Mouse (Mus musculus) heart, embryonic 14.5 days (tissue): Measurements from ENCODE around the gene Creb5. TPM values are rescaled to one million over a fixed set of nuclear protein-coding genes. Genes with fewer than 3 reads are reported as not detected.

Source experiments
- ATAC-seq: fragments of 200-750 bp; cut with Nextera tagmentation; 2 replicates; pipeline ENCODE4 v1.8.0; 2017; ENCODE audit warnings: low read depth, moderate TSS enrichment; ENCODE audit not compliant: insufficient number of reproducible peaks, insufficient read depth, low FRiP score
- H3K27ac ChIP-seq, 2 experiments: fragments of 200-500 bp in 1 of 2; fragments of 300-500 bp in 1 of 2; sonication (generic) in 1 of 2; replicated peaks in 1 of 2; 2 replicates each; pipeline ENCODE4 v1.5.1; 2012 to 2014; ENCODE audit warnings: low read depth in 2 of 2, low read length in 2 of 2, control low read depth in 1 of 2, mild to moderate bottlenecking in 1 of 2, mixed read lengths in 1 of 2; ENCODE audit not compliant: control insufficient read depth in 1 of 2, insufficient read depth in 1 of 2
- H3K27me3 ChIP-seq: fragments of 300-500 bp; sonication (generic); 2 replicates; pipeline ENCODE4 v1.6.1; 2014; ENCODE audit warnings: mild to moderate bottlenecking, low read length, control low read depth; ENCODE audit not compliant: control insufficient read depth, insufficient read depth
- H3K36me3 ChIP-seq: fragments of 300-500 bp; sonication (generic); 2 replicates; pipeline ENCODE4 v1.6.1; 2014; ENCODE audit warnings: mild to moderate bottlenecking, control low read depth, low read length, mixed read lengths; ENCODE audit not compliant: control insufficient read depth, insufficient read depth
- H3K4me1 ChIP-seq, 2 experiments: fragments of 200-500 bp in 1 of 2; fragments of 300-500 bp in 1 of 2; sonication (generic) in 1 of 2; 2 replicates each; pipeline ENCODE4 v1.6.1; 2012 to 2014; ENCODE audit warnings: low read length in 2 of 2, control low read depth in 1 of 2, mixed read lengths in 1 of 2; ENCODE audit not compliant: control insufficient read depth in 2 of 2, insufficient read depth in 2 of 2
- H3K4me2 ChIP-seq: fragments of 300-500 bp; sonication (generic); 2 replicates; pipeline ENCODE4 v1.6.1; 2014; ENCODE audit warnings: mild to moderate bottlenecking, low read length
- H3K4me3 ChIP-seq, 2 experiments: fragments of 200-500 bp in 1 of 2; fragments of 300-500 bp in 1 of 2; sonication (generic) in 1 of 2; 2 replicates each; pipeline ENCODE4 v1.5.1; 2012 to 2014; ENCODE audit warnings: low read length in 2 of 2, mild to moderate bottlenecking in 2 of 2, control low read depth in 1 of 2, low read depth in 1 of 2, moderate library complexity in 1 of 2; ENCODE audit not compliant: control insufficient read depth in 1 of 2, insufficient read depth in 1 of 2
- H3K9ac ChIP-seq: fragments of 300-500 bp; sonication (generic); 2 replicates; pipeline ENCODE4 v1.6.1; 2014; ENCODE audit warnings: mild to moderate bottlenecking, low read length
- H3K9me3 ChIP-seq: fragments of 300-500 bp; sonication (generic); 2 replicates; pipeline ENCODE4 v1.6.1; 2016; ENCODE audit warnings: low read length, control low read depth; ENCODE audit not compliant: control insufficient read depth
- WGBS: fragments of 180-500 bp; shearing (Covaris S2); extraction: QIAGEN DNeasy Blood & Tissue Kit; methylation state at CpG from one replicate; pipeline ENCODE4 v1.1.7; 2014; 5-methylcytosine and 5-hydroxymethylcytosine counted together
- polyA plus RNA-seq: library from polyadenylated mRNA; unstranded; fragments of >200 nt; fragmentation: Nextera tagmentation; extraction: Ambion mirVana; gene quantifications from 2 replicates; pipeline ENCODE4 v1.2.1, GENCODE M21; 2014

Creb5 gene
- polyA plus RNA-seq, 1 experiment from 2014 or later = 38.3 TPM

DNA sequence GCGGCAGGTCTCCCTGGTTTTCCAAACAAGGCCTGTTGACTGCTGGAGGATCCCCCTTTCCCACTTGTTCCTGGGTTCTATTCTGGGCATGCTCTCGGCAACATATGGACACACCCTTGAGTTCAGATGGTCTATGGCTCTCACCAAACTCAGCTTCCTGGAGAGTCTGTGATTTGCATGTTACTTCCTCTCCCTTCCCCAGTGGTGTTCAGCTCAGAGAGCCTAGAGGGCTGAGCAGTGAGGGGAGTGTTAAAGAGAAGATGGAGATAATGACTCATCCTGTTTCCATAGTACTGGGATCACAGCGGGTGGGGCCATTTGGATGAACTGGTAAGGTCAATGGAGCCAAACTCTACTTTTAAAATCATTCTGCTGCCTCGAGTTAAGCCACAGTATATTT, 168.4 kb downstream of the Creb5 start:
- ATAC-seq = no peak
- WGBS = 60% methylated on average over 4 of the region's 4 CpGs
- Histone ChIP-seq H3K36me3 (peaks cover 7% of the 10 kb centered on the region; the same call in 1 of the 2 replicates), H3K4me1 (peaks cover 0 to 6% of the 10 kb centered on the region in 2 experiments; a peak in 3 of 4 replicates), H3K27me3 (no peaks in the 10 kb centered on the region), H3K4me3 (no peak overlapping the region), H3K9ac (no peak overlapping the region), H3K9me3 (no peaks in the 10 kb centered on the region), H3K27ac (no peak overlapping the region), H3K4me2 (no peak overlapping the region)

DNA sequence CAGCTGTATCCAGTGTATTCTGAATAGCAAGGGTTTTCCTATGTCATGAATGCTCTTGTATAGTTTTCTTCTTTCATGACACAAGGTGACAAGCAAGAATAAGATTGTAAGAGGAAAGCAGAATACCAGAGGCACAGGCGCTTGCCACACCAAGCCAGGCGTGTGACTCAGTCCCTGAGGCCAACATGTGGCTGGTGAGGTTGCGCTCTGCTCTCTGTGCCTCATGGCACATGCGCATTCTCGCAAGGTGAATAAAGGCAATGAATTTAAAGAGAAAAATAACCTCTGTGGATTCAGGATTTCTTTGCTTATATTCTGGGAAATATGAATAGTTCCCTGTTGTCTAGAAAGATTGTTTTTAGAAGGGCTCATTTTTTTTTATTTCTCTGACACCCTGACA, 169.0 kb downstream of the Creb5 start:
- no peak for ATAC-seq

DNA sequence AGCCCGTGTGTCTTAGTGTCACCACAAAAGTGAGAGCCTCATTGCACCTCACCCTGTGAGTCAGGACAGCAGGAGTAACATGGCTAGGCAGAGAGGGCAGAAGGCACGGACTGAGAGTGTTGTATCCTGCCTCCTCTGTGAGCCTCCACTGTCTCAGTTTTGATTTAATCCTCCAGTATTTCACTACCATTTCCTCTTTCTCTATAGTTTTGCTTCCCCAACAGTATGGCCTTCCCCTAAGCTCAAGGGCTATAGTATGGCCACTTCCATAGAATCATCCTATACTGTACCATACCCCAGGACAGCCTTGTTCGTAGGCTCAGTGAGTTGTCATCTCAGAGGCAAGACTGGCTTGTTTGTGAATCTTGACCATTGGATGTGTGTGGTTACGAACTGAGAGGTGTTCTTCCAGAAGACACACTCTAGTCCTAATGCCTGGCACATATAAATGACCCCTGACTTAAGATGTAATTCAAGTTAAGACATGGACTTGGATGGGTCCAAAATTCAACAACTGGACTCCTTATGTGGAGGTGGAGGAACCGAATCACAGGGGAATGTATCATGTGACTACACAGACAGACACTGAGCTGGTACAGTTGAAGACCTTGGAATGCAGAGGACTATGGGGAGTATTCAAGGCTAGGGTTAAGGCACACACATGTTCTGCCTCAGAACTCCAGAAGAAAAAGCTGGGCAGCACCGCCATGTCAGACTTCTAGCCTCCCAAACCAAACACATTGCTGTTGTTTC, 173.1 kb downstream of the Creb5 start:
- H3K9ac ChIP-seq = no peak overlapping the region
- H3K27me3 ChIP-seq = no peaks in the 10 kb centered on the region
- H3K27ac ChIP-seq = no peak overlapping the region
- no peak overlapping the region for H3K4me3 ChIP-seq
- H3K4me2 ChIP-seq = no peak overlapping the region
- no peak for ATAC-seq
- no peaks in the 10 kb centered on the region; a peak in 1 of 4 replicates for H3K4me1 ChIP-seq
- H3K36me3 ChIP-seq = no peaks in the 10 kb centered on the region
- H3K9me3 ChIP-seq = no peaks in the 10 kb centered on the region
- WGBS = 91% methylated on average over 6 of the region's 6 CpGs

More for the DNA sequence above, 169.0 kb downstream of the Creb5 start:
- no peaks in the 10 kb centered on the region for H3K9me3 ChIP-seq
- no peak overlapping the region for H3K4me2 ChIP-seq
- H3K27me3 ChIP-seq = no peaks in the 10 kb centered on the region
- H3K9ac ChIP-seq = no peak overlapping the region
- no peak overlapping the region for H3K4me3 ChIP-seq
- no peak overlapping the region for H3K27ac ChIP-seq
- peaks cover 0 to 3% of the 10 kb centered on the region in 2 experiments; a peak in 2 of 4 replicates for H3K4me1 ChIP-seq
- H3K36me3 ChIP-seq = peaks cover 7% of the 10 kb centered on the region; the same call in 1 of the 2 replicates
- 97% methylated on average over 5 of the region's 5 CpGs for WGBS

DNA sequence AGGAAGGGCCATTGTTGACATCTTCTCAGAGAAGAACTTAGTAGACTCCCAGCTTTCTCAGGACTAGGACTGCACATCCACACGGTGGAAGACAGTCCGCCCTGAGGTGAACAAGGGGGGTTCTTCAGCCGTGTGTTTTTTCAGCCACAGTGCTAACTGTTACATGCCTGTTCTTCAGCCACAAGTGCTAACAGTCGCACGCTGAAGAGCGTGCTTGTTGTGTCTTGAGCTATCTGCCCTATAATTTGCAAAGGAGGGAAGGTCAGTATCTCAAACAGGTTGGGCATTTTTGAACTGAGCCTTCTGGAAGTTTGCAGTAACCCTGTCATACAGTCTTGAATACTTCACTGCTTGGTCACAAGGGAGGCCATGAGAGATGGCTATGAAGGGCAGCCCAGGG, 174.0 kb downstream of the Creb5 start:
- no peak for ATAC-seq
- H3K36me3 ChIP-seq = no peaks in the 10 kb centered on the region
- H3K4me1 ChIP-seq = no peaks in the 10 kb centered on the region
- H3K9me3 ChIP-seq = no peaks in the 10 kb centered on the region
- no peaks in the 10 kb centered on the region for H3K27me3 ChIP-seq
- H3K27ac ChIP-seq = no peak overlapping the region
- H3K4me2 ChIP-seq = no peak overlapping the region
- H3K4me3 ChIP-seq = no peak overlapping the region
- 90% methylated on average over 6 of the region's 6 CpGs for WGBS
- no peak overlapping the region for H3K9ac ChIP-seq

DNA sequence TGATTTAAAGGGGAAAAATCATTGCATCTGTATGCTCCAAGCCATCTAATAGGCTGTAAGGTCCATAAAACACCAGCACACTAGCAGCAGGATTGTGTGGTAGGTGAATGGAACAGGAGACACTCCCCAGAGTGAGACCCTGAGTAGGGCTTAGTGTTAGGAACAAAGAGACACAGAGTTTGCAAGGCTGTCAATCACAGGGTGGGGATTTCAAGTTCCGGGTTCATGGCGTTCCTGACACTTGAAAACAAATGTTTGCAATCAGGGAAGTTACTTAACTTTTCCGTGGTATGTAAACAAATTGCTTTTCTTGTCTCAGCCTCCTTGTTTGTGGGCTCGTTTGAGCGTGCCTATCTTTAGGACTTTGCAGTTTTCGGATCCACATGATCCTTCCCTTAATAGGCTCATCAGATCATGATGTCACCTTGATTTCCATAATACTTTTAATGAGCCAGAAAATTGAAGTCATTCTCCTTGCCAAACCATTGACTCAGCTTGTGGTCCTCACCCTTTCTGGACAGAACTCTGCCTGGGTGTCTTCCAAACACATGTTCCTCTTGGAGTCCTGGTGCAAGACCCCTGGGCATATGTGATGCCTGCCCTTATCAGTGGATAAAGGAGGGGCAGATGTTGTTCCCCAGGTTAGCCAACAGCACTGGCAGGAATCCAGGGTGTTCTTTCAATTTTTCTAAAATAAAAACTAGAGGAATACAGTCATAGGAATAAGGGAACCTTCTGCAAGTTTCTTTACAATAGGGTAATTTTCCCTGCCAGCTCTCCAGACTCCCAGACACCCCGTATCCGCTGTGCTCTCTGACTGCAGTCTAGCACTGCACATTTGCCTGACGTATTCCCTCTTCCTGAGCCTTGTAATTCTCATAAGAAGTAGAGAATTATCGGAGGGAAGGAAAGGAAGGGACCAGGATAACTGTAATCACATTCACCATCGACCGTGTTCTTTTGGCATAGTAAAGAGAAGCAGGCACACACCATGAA, 175.0 kb downstream of the Creb5 start:
- WGBS = 64% methylated on average over 12 of the region's 12 CpGs
- ATAC-seq = no peak
- H3K4me1 ChIP-seq = no peaks in the 10 kb centered on the region

DNA sequence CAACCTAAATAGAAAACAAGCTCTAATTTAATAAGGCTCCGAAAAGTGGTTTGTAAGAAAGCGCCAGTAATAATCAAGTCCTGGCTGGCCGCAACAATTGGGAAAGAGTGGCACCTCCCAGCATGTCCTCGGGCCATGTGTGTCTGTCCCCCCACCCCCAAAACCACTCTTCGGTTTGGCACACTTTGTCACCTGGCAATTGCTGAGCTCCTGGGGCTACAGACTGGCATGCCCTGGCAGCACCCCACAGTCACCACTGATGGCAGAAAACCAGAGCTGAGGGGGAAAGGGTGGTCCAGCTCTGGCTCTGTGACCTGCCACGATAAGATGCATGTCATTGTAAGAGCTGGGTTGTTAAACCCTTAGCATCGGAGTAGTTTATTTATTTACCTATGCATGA, 175.7 kb downstream of the Creb5 start:
- H3K4me2 ChIP-seq = no peak overlapping the region
- WGBS = 79% methylated on average over 7 of the region's 7 CpGs
- no peak overlapping the region for H3K27ac ChIP-seq
- no peaks in the 10 kb centered on the region for H3K9me3 ChIP-seq
- no peak overlapping the region for H3K9ac ChIP-seq
- no peaks in the 10 kb centered on the region for H3K4me1 ChIP-seq
- no peaks in the 10 kb centered on the region for H3K36me3 ChIP-seq
- ATAC-seq = no peak
- H3K27me3 ChIP-seq = no peaks in the 10 kb centered on the region
- no peak overlapping the region for H3K4me3 ChIP-seq

More for the DNA sequence above, 175.0 kb downstream of the Creb5 start:
- Histone ChIP-seq H3K4me2 (no peak overlapping the region), H3K27me3 (no peaks in the 10 kb centered on the region), H3K4me3 (no peak overlapping the region), H3K9me3 (no peaks in the 10 kb centered on the region), H3K9ac (no peak overlapping the region), H3K36me3 (no peaks in the 10 kb centered on the region), H3K27ac (no peak overlapping the region)

DNA sequence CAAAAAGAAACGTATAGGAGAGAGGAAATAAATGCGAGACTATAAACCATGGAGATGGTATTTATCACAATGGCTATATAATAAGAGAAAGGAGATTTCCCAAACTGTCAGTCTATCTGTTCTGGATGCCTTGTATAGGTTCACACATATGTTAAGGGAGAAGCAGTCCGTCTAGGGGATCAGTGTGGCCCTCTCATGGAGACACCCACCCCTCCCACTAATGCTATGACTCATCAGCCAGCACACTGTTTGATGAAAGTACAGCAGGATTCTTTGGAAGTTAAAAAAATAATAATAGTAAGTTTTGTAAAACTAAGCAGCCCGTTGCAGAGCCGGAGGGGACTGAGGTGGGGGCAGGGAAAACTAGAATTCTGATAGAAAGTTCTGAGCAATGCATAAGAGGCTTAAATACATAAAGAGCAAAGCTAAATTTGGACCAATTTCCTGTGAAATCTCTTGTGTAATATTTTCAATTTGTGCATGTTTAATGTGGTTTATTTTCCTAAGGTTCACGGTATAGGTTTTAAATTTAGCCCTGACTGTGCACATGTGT, 176.3 kb downstream of the Creb5 start:
- H3K36me3 ChIP-seq = no peaks in the 10 kb centered on the region
- no peaks in the 10 kb centered on the region for H3K9me3 ChIP-seq
- H3K4me1 ChIP-seq = no peaks in the 10 kb centered on the region
- no peaks in the 10 kb centered on the region for H3K27me3 ChIP-seq
- no peak for ATAC-seq
- no peak overlapping the region for H3K4me3 ChIP-seq
- no peak overlapping the region for H3K4me2 ChIP-seq
- no peak overlapping the region for H3K27ac ChIP-seq
- WGBS = 67% methylated on average over 6 of the region's 6 CpGs
- no peak overlapping the region for H3K9ac ChIP-seq
